In genomic region chr2:70823926-70824800, GRCm38 (mm10) we compare ENCODE assay signal across 8 mouse cellular contexts. TPM values are rescaled to one million over a fixed set of nuclear protein-coding genes. Genes with fewer than 3 reads are reported as not detected.
DNase-seq lines count a peak whose midpoint lies in the region; ATAC-seq lines count a peak whose summit lies in the region.

No protein-coding gene starts in this region.

- no peak for ATAC-seq in megakaryocyte, adult 5-6 weeks (ENCODE audit: poor library complexity, severe bottlenecking)
- no peak for ATAC-seq in forebrain, embryonic 11.5 days (replicated peaks; ENCODE audit: low FRiP score)
- ATAC-seq in intestine, embryonic 16.5 days: no peak
- no peak for ATAC-seq in stomach, embryonic 15.5 days (ENCODE audit: insufficient read depth, low FRiP score, low read depth)

- no peaks in the 10 kb centered on the region for H3K27me3 ChIP-seq in megakaryocyte, embryonic 14.5 days (replicated peaks)
- no peaks in the 10 kb centered on the region for H3K27me3 ChIP-seq in forebrain, embryonic 11.5 days (ENCODE audit: control insufficient read depth, insufficient read depth, low read length)
- H3K27me3 ChIP-seq in intestine, embryonic 16.5 days (replicated peaks; ENCODE audit: control insufficient read depth, insufficient read depth, low read length): no peaks in the 10 kb centered on the region
- no peaks in the 10 kb centered on the region for H3K27me3 ChIP-seq in stomach, embryonic 15.5 days (replicated peaks)

- WGBS in forebrain, embryonic 11.5 days: 2% methylated on average over 27 of the region's 27 CpGs
- WGBS in intestine, embryonic 16.5 days: under 1% methylated on average over 27 of the region's 27 CpGs
- under 1% methylated on average over 27 of the region's 27 CpGs for WGBS in stomach, embryonic 15.5 days

- H3K4me3 ChIP-seq in megakaryocyte, embryonic 14.5 days (replicated peaks): peak overlapping the region; percentile 94
- peak overlapping the region; percentile 94 for H3K4me3 ChIP-seq in forebrain, embryonic 11.5 days (ENCODE audit: low read depth, low read length)
- peak overlapping the region; percentile 88 for H3K4me3 ChIP-seq in intestine, embryonic 16.5 days (ENCODE audit: low read length)
- peak overlapping the region; percentile 92 for H3K4me3 ChIP-seq in stomach, embryonic 15.5 days (replicated peaks)

- H3K9me3 ChIP-seq in megakaryocyte, embryonic 14.5 days: no peaks in the 10 kb centered on the region
- no peaks in the 10 kb centered on the region for H3K9me3 ChIP-seq in forebrain, embryonic 11.5 days (ENCODE audit: control insufficient read depth, low read length)
- no peaks in the 10 kb centered on the region for H3K9me3 ChIP-seq in intestine, embryonic 16.5 days (ENCODE audit: control insufficient read depth, low read length)
- H3K9me3 ChIP-seq in stomach, embryonic 15.5 days: no peaks in the 10 kb centered on the region

- DNase-seq in R1 (ENCODE audit: low read depth, low spot score): peak; percentile 67
- no peak for DNase-seq in forebrain, embryonic 11.5 days (ENCODE audit: low spot score)
- peak; percentile 44 for DNase-seq in lung, postnatal 10 days
- DNase-seq in urinary bladder, postnatal 10 days (ENCODE audit: low spot score): no peak

- H3K4me1 ChIP-seq in megakaryocyte, embryonic 14.5 days: peaks cover 56% of the 10 kb centered on the region
- H3K4me1 ChIP-seq in forebrain, embryonic 11.5 days (replicated peaks; ENCODE audit: control insufficient read depth, insufficient read depth, low read length): 0 out of 2 replicates have a peak, but pooled peaks cover 2% of the 10 kb centered on the region
- peaks cover 6% of the 10 kb centered on the region; the same call in 1 of the 2 replicates for H3K4me1 ChIP-seq in intestine, embryonic 16.5 days (ENCODE audit: control insufficient read depth, insufficient read depth, low read length)
- no peaks in the 10 kb centered on the region for H3K4me1 ChIP-seq in stomach, embryonic 15.5 days

- H3K9ac ChIP-seq in forebrain, embryonic 11.5 days (ENCODE audit: low read length): peak overlapping the region; percentile 98
- H3K9ac ChIP-seq in intestine, embryonic 16.5 days (ENCODE audit: low read depth, low read length): peak overlapping the region; percentile 98
- H3K9ac ChIP-seq in stomach, embryonic 15.5 days: peak overlapping the region; percentile 94

- H3K36me3 ChIP-seq in megakaryocyte, embryonic 14.5 days (replicated peaks; ENCODE audit: low read length): peaks cover 5% of the 10 kb centered on the region
- H3K36me3 ChIP-seq in forebrain, embryonic 11.5 days (ENCODE audit: control insufficient read depth, insufficient read depth, low read length): no peaks in the 10 kb centered on the region
- no peaks in the 10 kb centered on the region for H3K36me3 ChIP-seq in intestine, embryonic 16.5 days (ENCODE audit: control insufficient read depth, insufficient read depth, low read length)
- H3K36me3 ChIP-seq in stomach, embryonic 15.5 days: no peaks in the 10 kb centered on the region

- peak overlapping the region; percentile 60 for H3K4me2 ChIP-seq in forebrain, embryonic 11.5 days (ENCODE audit: low read depth, low read length, severe bottlenecking)
- peak overlapping the region; percentile 54 for H3K4me2 ChIP-seq in intestine, embryonic 16.5 days (ENCODE audit: low read depth, low read length)
- peak overlapping the region; percentile 66 for H3K4me2 ChIP-seq in stomach, embryonic 15.5 days

- H3K27ac ChIP-seq in forebrain, embryonic 11.5 days (ENCODE audit: low read depth, low read length): peak overlapping the region; percentile 100
- peak overlapping the region; percentile 100 for H3K27ac ChIP-seq in intestine, embryonic 16.5 days (ENCODE audit: low read length)
- peak overlapping the region; percentile 99 for H3K27ac ChIP-seq in stomach, embryonic 15.5 days

RNA-seq across cellular contexts. Expression of gene Tlk1, which starts 1.4 kb away (rescaled TPM):
- polyA plus RNA-seq in megakaryocyte, embryonic 14.5 days (2012; ENCODE audit: insufficient read depth, low replicate concordance): 11.7 and 15.7 TPM in 2 replicates
- 69.5 and 73.3 TPM in 2 replicates for total RNA-seq in megakaryocyte, adult 5-6 weeks (2015)
- total RNA-seq in megakaryocyte, adult 5-6 weeks (2017): 43.1 and 61.4 TPM in 2 replicates
- polyA plus RNA-seq in forebrain, embryonic 11.5 days (2014; fragmentation: Nextera tagmentation; extraction: Ambion mirVana): 46.8 and 48.7 TPM in 2 replicates
- polyA plus RNA-seq in intestine, embryonic 16.5 days (2015; fragmentation: Nextera tagmentation; extraction: Ambion mirVana): 20.2 and 22.6 TPM in 2 replicates
- 39.1 and 41.8 TPM in 2 replicates for polyA plus RNA-seq in stomach, embryonic 15.5 days (2015; fragmentation: Nextera tagmentation; extraction: Ambion mirVana)

Comparison
In these comparisons a context has a peak if more than half of its experiments do, and no peak if none do; other contexts are left out.
1. DNase-seq: peak in R1 (single experiment) and lung, postnatal 10 days (single experiment); none in forebrain, embryonic 11.5 days (single experiment) and urinary bladder, postnatal 10 days (single experiment).
2. Peak in every context shown above with its lines, with median percentiles within 50 percentile points of each other: H3K4me3 ChIP-seq, H3K27ac ChIP-seq, H3K4me2 ChIP-seq and H3K9ac ChIP-seq.